Mouse (Mus musculus): Measurements from ENCODE around the gene Kctd20. TPM values are rescaled to one million over a fixed set of nuclear protein-coding genes. Genes with fewer than 3 reads are reported as not detected.

Kctd20 gene
- total RNA-seq (2021), result 10 to 100 TPM; 33.4 to 39.8 TPM
- long read RNA-seq, experiment 1, full-length matches to known transcripts, result 74 of 80 reads
- long read RNA-seq, experiment 1, partial matches to known transcripts, result 2 of 80 reads
- long read RNA-seq, experiment 1, other reads (novel, unspliced or antisense), result 4 of 80 reads
- long read RNA-seq, experiment 2, full-length matches to known transcripts, result 60 of 72 reads
- long read RNA-seq, experiment 2, partial matches to known transcripts, result 1 of 72 reads
- long read RNA-seq, experiment 2, other reads (novel, unspliced or antisense), result 11 of 72 reads

- TF ChIP-seq CTCF (IDR thresholded peaks at IDR 0.05), result no peak
- Histone ChIP-seq H3K4me3 (peak within 1 kb of the TSS; percentile 83), H3K27ac (peak within 1 kb of the TSS; percentile 99)
- intact Hi-C loops (cut with DNase I), result no loop called here
- DNase-seq, result peak; percentile 97
These were observed at the start of gene Kctd20 for GRCm38 (mm10) chr17:28951831-28952799. Gene Kctd20, plus strand, starts transcription at chr17:28951950.

- Histone ChIP-seq H3K27ac (no peak overlapping the region), H3K4me3 (no peak overlapping the region)
- intact Hi-C loops (cut with DNase I), result loop anchor here (2.0 kb wide), 1 partner anchor 22 kb away; no protein-coding TSS in a partner anchor
- DNase-seq, result peak; percentile 72
- peak; percentile 85 for TF ChIP-seq CTCF (IDR thresholded peaks at IDR 0.05)
These were observed 47.0 kb upstream of the Kctd20 start for GRCm38 (mm10) chr17:28904546-28905376.

GRCm38 (mm10) chr17:28905377-28905916, 46.3 kb upstream of the Kctd20 start:
- no peak for TF ChIP-seq CTCF (IDR thresholded peaks at IDR 0.05)
- no peak overlapping the region for H3K27ac ChIP-seq
- intact Hi-C loops (cut with DNase I), result loop anchor here (2.0 kb wide), 1 partner anchor 21 kb away; no protein-coding TSS in a partner anchor
- no peak overlapping the region for H3K4me3 ChIP-seq
- DNase-seq, result no peak

- DNase-seq, result no peak
- intact Hi-C loops (cut with DNase I), result no loop called here
- Histone ChIP-seq H3K27ac (no peak overlapping the region), H3K4me3 (no peak overlapping the region)
- no peak for TF ChIP-seq CTCF (IDR thresholded peaks at IDR 0.05)
These were observed 43.8 kb upstream of the Kctd20 start for GRCm38 (mm10) chr17:28907959-28908358.

GRCm38 (mm10) chr17:28909252-28909941, 42.4 kb upstream of the Kctd20 start:
- TF ChIP-seq CTCF (IDR thresholded peaks at IDR 0.05), result peak; percentile 67
- H3K27ac ChIP-seq, result no peak overlapping the region
- DNase-seq, result peak; percentile 62
- H3K4me3 ChIP-seq, result peak overlapping the region; percentile 40
- intact Hi-C loops (cut with DNase I), result no loop called here

GRCm38 (mm10) chr17:28910139-28910538, 41.6 kb upstream of the Kctd20 start:
- H3K27ac ChIP-seq, result no peak overlapping the region
- no peak for DNase-seq
- no peak overlapping the region for H3K4me3 ChIP-seq
- intact Hi-C loops (cut with DNase I), result no loop called here
- TF ChIP-seq CTCF (IDR thresholded peaks at IDR 0.05), result no peak

GRCm38 (mm10) chr17:28913200-28913599, 38.5 kb upstream of the Kctd20 start:
- intact Hi-C loops (cut with DNase I), result no loop called here
- TF ChIP-seq CTCF (IDR thresholded peaks at IDR 0.05), result no peak
- no peak for DNase-seq
- H3K27ac ChIP-seq, result no peak overlapping the region
- no peak overlapping the region for H3K4me3 ChIP-seq

GRCm38 (mm10) chr17:28913940-28914339, 37.8 kb upstream of the Kctd20 start:
- no peak for TF ChIP-seq CTCF (IDR thresholded peaks at IDR 0.05)
- H3K27ac ChIP-seq, result no peak overlapping the region
- no peak for DNase-seq
- intact Hi-C loops (cut with DNase I), result no loop called here
- no peak overlapping the region for H3K4me3 ChIP-seq

GRCm38 (mm10) chr17:28915060-28915628, 36.6 kb upstream of the Kctd20 start, which contains the start of gene 4930539E08Rik:
Gene 4930539E08Rik, minus strand, starts transcription at chr17:28915324.
- DNase-seq, result no peak
- intact Hi-C loops (cut with DNase I), result no loop called here
- Histone ChIP-seq H3K27ac (no peak within 1 kb of the TSS), H3K4me3 (no peak within 1 kb of the TSS)
- no peak for TF ChIP-seq CTCF (IDR thresholded peaks at IDR 0.05)

GRCm38 (mm10) chr17:28916520-28916919, 35.2 kb upstream of the Kctd20 start:
- no peak overlapping the region for H3K27ac ChIP-seq
- H3K4me3 ChIP-seq, result no peak overlapping the region
- no peak for DNase-seq
- no peak for TF ChIP-seq CTCF (IDR thresholded peaks at IDR 0.05)
- intact Hi-C loops (cut with DNase I), result no loop called here

- DNase-seq, result no peak
- no peak overlapping the region for H3K4me3 ChIP-seq
- intact Hi-C loops (cut with DNase I), result no loop called here
- no peak for TF ChIP-seq CTCF (IDR thresholded peaks at IDR 0.05)
- no peak overlapping the region for H3K27ac ChIP-seq
These were observed 30.7 kb upstream of the Kctd20 start for GRCm38 (mm10) chr17:28921086-28921485.
